Mouse (Mus musculus) megakaryocyte, embryonic 14.5 days (primary cell): ENCODE measurements around the gene Ndufaf3. TPM values are rescaled to one million over a fixed set of nuclear protein-coding genes. Genes with fewer than 3 reads are reported as not detected.

Experiments
- H3K27me3 ChIP-seq: replicated peaks from 2 replicates; pipeline ENCODE3; 2012; ENCODE audit warnings: inconsistent platforms
- H3K36me3 ChIP-seq: replicated peaks from 2 replicates; pipeline ENCODE3; 2012; ENCODE audit warnings: low read length, inconsistent platforms, mixed read lengths
- H3K4me1 ChIP-seq: 2 replicates; pipeline ENCODE4 v1.6.1; 2012; ENCODE audit warnings: inconsistent platforms
- H3K4me3 ChIP-seq: replicated peaks from 2 replicates; pipeline ENCODE3; 2012; ENCODE audit warnings: moderate library complexity, mild to moderate bottlenecking, inconsistent platforms
- H3K9me3 ChIP-seq: 2 replicates; pipeline ENCODE4 v1.6.1; 2012; ENCODE audit warnings: inconsistent platforms
- FLI1 ChIP-seq: IDR thresholded peaks from 2 replicates; pipeline ENCODE4 v1.6.1; 2012; ENCODE audit warnings: low read length, inconsistent platforms, mixed read lengths
- GATA1 ChIP-seq: IDR thresholded peaks from 3 replicates; pipeline ENCODE4 v1.6.1; 2012; ENCODE audit warnings: mixed read lengths, low read length, inconsistent platforms, borderline replicate concordance
- polyA plus RNA-seq: library from polyadenylated mRNA; stranded (reverse); fragments of >175 nt; gene quantifications from 2 replicates; pipeline ENCODE4 v1.2.3, GENCODE M21; 2012; ENCODE audit warnings: low replicate concordance; ENCODE audit not compliant: insufficient read depth

The Ndufaf3 gene
- polyA plus RNA-seq, 1 experiment = 28.6 TPM

- peaks cover 41% of the 10 kb centered on the region for H3K4me1 ChIP-seq
- peaks cover 55% of the 10 kb centered on the region for H3K36me3 ChIP-seq
- TF ChIP-seq GATA1 (no peak), FLI1 (no peak)
- H3K9me3 ChIP-seq = no peaks in the 10 kb centered on the region
- no peak overlapping the region for H3K4me3 ChIP-seq
- no peaks in the 10 kb centered on the region for H3K27me3 ChIP-seq
Observed at GRCm38 (mm10) chr9:108523341-108523740, 43.9 kb downstream of the Ndufaf3 start.

DNA sequence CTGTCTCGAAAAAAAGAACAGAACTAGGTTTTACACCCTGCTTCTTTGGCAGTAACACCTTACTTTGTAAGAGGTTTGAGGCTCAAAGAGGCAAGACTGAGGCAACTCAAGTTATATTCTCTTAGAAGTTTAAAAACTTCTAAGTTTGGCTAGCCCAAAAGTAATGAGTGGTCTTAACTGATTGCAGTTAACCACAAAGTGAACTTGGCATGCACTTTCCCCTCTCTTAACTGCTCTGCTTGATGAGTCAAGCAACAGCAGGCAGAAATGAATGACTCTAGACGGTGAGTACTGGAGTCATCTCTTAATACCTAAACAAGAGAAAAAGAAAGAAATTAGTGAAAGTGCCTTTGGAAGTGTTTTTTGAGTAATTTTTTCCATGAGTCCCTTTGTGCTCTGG lies 45.6 kb downstream of the Ndufaf3 start:
- no peaks in the 10 kb centered on the region for H3K27me3 ChIP-seq
- no peaks in the 10 kb centered on the region for H3K9me3 ChIP-seq
- no peak overlapping the region for H3K4me3 ChIP-seq
- peaks cover 42% of the 10 kb centered on the region for H3K36me3 ChIP-seq
- peaks cover 41% of the 10 kb centered on the region for H3K4me1 ChIP-seq
- TF ChIP-seq GATA1 (no peak; the same call in 2 of the 3 replicates), FLI1 (no peak)

- no peaks in the 10 kb centered on the region for H3K9me3 ChIP-seq
- TF ChIP-seq GATA1 (no peak), FLI1 (no peak)
- peaks cover 40% of the 10 kb centered on the region for H3K4me1 ChIP-seq
- H3K27me3 ChIP-seq = no peaks in the 10 kb centered on the region
- H3K4me3 ChIP-seq = peak overlapping the region; percentile 98
- H3K36me3 ChIP-seq = peaks cover 49% of the 10 kb centered on the region
Observed at GRCm38 (mm10) chr9:108517931-108518332, 49.3 kb downstream of the Ndufaf3 start.

DNA sequence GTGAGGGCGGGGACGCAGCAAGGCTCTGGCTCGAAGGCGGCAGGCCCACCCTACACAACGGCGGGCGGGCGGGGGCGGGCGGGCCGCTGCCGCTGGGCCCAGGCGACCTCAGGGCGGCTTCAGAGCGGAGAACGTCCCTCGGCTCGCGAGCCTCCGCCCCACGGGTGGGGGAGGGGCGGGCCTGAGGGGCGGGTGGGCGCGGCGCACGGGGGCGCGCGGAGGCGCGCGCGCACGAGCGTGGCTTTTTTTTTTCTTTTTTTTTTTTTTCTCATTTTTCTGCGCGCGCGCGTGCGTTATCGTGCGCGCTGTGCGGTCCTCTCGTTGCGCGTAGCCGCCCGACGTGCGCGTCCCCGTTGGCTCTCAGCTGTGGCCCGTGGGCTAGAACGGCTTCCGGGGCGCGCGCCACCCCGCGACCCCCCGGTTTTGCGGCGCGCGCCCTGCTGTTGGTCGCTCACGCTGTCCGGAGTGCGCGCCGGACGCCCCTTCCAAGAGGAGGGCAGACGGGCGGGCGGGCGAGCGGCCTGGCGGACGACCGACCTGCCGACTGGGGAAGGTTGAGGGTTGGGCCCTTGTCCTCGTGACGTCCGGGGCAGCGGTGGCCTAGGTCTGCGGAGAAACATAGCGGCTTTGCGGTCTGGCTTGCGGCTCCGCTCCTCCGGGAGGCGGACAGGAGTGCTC lies 49.8 kb downstream of the Ndufaf3 start:
- no peaks in the 10 kb centered on the region for H3K27me3 ChIP-seq
- H3K9me3 ChIP-seq = no peaks in the 10 kb centered on the region
- peak overlapping the region; percentile 98 for H3K4me3 ChIP-seq
- no peak for TF ChIP-seq FLI1
- no peak for TF ChIP-seq GATA1
- peaks cover 55% of the 10 kb centered on the region for H3K36me3 ChIP-seq
- peaks cover 40% of the 10 kb centered on the region for H3K4me1 ChIP-seq

GRCm38 (mm10) chr9:108516380-108517251 lies 50.6 kb downstream of the Ndufaf3 start, which contains the start of gene Qrich1:
Gene Qrich1 (plus strand): TSS chr9:108516806.
- peaks cover 62% of the 10 kb centered on the region for H3K36me3 ChIP-seq
- H3K4me1 ChIP-seq = peaks cover 34% of the 10 kb centered on the region
- TF ChIP-seq FLI1 (no peak), GATA1 (no peak)
- no peaks in the 10 kb centered on the region for H3K27me3 ChIP-seq
- no peaks in the 10 kb centered on the region for H3K9me3 ChIP-seq
- H3K4me3 ChIP-seq = peak within 1 kb of the TSS; percentile 98

Other genes with a start within 250 kb of the Ndufaf3 start
- 49.9 and 236 TPM in 2 replicates for gene Gpx1, start 228.5 kb downstream of the Ndufaf3 start, polyA plus RNA-seq
- 63.2 and 114 TPM in 2 replicates for gene Usp4, start 219.6 kb downstream of the Ndufaf3 start, polyA plus RNA-seq
- 0.30 TPM in 1 of 2 replicates, not detected in the other for gene 1700102P08Rik, start 174.6 kb downstream of the Ndufaf3 start, polyA plus RNA-seq
- gene Ccdc36, start 138.9 kb downstream of the Ndufaf3 start, polyA plus RNA-seq = not detected in 2 replicates
- not detected in 2 replicates for gene BC048562, start 131.0 kb downstream of the Ndufaf3 start, polyA plus RNA-seq
- 16.0 and 16.9 TPM in 2 replicates for gene Ccdc71, start 106.9 kb downstream of the Ndufaf3 start, polyA plus RNA-seq
- gene Klhdc8b, start 105.9 kb downstream of the Ndufaf3 start, polyA plus RNA-seq = 3.8 and 6.5 TPM in 2 replicates
- 0.04 TPM in 1 of 2 replicates, not detected in the other for gene Lamb2, start 87.7 kb downstream of the Ndufaf3 start, polyA plus RNA-seq
- gene Usp19, start 76.8 kb downstream of the Ndufaf3 start, polyA plus RNA-seq = 61.5 and 104 TPM in 2 replicates
- gene Qars, start 59.7 kb downstream of the Ndufaf3 start, polyA plus RNA-seq = 6.5 and 33.3 TPM in 2 replicates
- gene Qrich1, start 50.6 kb downstream of the Ndufaf3 start, polyA plus RNA-seq = 22.0 and 38.5 TPM in 2 replicates
- 39.0 and 48.2 TPM in 2 replicates for gene Impdh2, start 7.1 kb downstream of the Ndufaf3 start, polyA plus RNA-seq
- 65.8 and 158 TPM in 2 replicates for gene Dalrd3, start 2.5 kb upstream of the Ndufaf3 start, polyA plus RNA-seq
- 4.8 and 5.5 TPM in 2 replicates for gene Wdr6, start 11.3 kb upstream of the Ndufaf3 start, polyA plus RNA-seq
- gene P4htm, start 30.2 kb upstream of the Ndufaf3 start, polyA plus RNA-seq = 1.8 and 2.8 TPM in 2 replicates
- 33.3 and 103 TPM in 2 replicates for gene Arih2, start 82.0 kb upstream of the Ndufaf3 start, polyA plus RNA-seq
- gene Slc25a20, start 94.7 kb upstream of the Ndufaf3 start, polyA plus RNA-seq = 3.2 and 4.4 TPM in 2 replicates
- 1.6 and 2.8 TPM in 2 replicates for gene Prkar2a, start 121.9 kb upstream of the Ndufaf3 start, polyA plus RNA-seq
- gene Ip6k2, start 216.4 kb upstream of the Ndufaf3 start, polyA plus RNA-seq = 19.2 and 25.5 TPM in 2 replicates
- 1.4 TPM in 1 of 2 replicates, not detected in the other for gene Nckipsd, start 240.9 kb upstream of the Ndufaf3 start, polyA plus RNA-seq